Mouse (Mus musculus) testis, adult 2 months (tissue): ENCODE results near the gene Nlrx1.

Source experiments
- CTCF ChIP-seq: fragments of 200-500 bp; IDR thresholded peaks from 2 replicates; pipeline ENCODE4 v1.5.1; 2012; ENCODE audit warnings: low read depth, mild to moderate bottlenecking, inconsistent platforms, low read length, moderate library complexity; ENCODE audit not compliant: control insufficient read depth, insufficient read depth, insufficient replicate concordance
- POLR2A ChIP-seq: fragments of 200-500 bp; IDR thresholded peaks from 2 replicates; pipeline ENCODE4 v1.6.1; 2012; ENCODE audit warnings: low read depth, mild to moderate bottlenecking, inconsistent platforms, low read length, moderate library complexity; ENCODE audit not compliant: control insufficient read depth

DNA sequence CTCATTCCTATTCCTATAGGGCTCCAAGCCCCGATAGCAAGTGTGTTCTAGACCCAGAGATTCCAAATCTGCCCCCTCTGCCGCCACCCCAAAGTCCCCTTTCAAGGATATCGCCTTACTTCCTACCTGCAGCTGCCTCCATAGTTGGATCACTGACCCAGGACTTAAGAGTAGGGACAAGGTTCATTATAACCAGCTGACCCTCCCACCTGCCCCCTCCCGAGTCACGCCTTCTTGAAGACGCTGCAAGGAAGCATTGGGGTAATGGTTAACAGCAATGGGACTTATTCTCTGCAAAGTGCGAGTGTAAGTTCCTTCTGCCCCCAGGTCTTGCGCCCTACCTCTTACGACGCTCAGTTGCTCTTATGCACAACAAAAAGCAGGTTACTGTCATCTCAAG lies 17.1 kb downstream of the Nlrx1 start, which contains the start of gene Pdzd3:
- TF ChIP-seq CTCF: no peak
- no peak for TF ChIP-seq POLR2A
